Mouse (Mus musculus) embryonic fibroblast, embryonic 13.5 days (primary cell): ENCODE results near the gene Tuba4a. TPM values are rescaled to one million over a fixed set of nuclear protein-coding genes. Genes with fewer than 3 reads are reported as not detected.

ENCODE experiments used
- H3K27ac ChIP-seq: 2 replicates; pipeline ENCODE4 v1.5.1; 2012; ENCODE audit warnings: low read length, control low read depth, inconsistent platforms; ENCODE audit not compliant: insufficient read depth
- H3K4me1 ChIP-seq: 2 replicates; pipeline ENCODE4 v1.6.1; 2011; ENCODE audit warnings: low read length; ENCODE audit not compliant: control insufficient read depth, insufficient read depth
- H3K4me3 ChIP-seq: 2 replicates; pipeline ENCODE4 v1.5.1; 2011; ENCODE audit warnings: mild to moderate bottlenecking, control low read depth, low read length; ENCODE audit not compliant: insufficient read depth
- CTCF ChIP-seq: IDR thresholded peaks from 2 replicates; pipeline ENCODE4 v1.5.1; 2011; ENCODE audit warnings: mild to moderate bottlenecking, control low read depth, low read length, moderate library complexity, borderline replicate concordance; ENCODE audit not compliant: insufficient read depth
- POLR2A ChIP-seq: IDR thresholded peaks from 2 replicates; pipeline ENCODE4 v1.6.1; 2011; ENCODE audit warnings: low read depth, mild to moderate bottlenecking, control low read depth, low read length, moderate library complexity
- polyA plus RNA-seq: library from polyadenylated mRNA; stranded (reverse); fragments of >200 nt; gene quantifications from 2 replicates; pipeline ENCODE4 v1.2.4, GENCODE M21; 2011; ENCODE audit warnings: low read depth; ENCODE audit not compliant: missing spikeins, insufficient read length

The Tuba4a gene
- polyA plus RNA-seq, 1 experiment, result 27.8 TPM

DNA sequence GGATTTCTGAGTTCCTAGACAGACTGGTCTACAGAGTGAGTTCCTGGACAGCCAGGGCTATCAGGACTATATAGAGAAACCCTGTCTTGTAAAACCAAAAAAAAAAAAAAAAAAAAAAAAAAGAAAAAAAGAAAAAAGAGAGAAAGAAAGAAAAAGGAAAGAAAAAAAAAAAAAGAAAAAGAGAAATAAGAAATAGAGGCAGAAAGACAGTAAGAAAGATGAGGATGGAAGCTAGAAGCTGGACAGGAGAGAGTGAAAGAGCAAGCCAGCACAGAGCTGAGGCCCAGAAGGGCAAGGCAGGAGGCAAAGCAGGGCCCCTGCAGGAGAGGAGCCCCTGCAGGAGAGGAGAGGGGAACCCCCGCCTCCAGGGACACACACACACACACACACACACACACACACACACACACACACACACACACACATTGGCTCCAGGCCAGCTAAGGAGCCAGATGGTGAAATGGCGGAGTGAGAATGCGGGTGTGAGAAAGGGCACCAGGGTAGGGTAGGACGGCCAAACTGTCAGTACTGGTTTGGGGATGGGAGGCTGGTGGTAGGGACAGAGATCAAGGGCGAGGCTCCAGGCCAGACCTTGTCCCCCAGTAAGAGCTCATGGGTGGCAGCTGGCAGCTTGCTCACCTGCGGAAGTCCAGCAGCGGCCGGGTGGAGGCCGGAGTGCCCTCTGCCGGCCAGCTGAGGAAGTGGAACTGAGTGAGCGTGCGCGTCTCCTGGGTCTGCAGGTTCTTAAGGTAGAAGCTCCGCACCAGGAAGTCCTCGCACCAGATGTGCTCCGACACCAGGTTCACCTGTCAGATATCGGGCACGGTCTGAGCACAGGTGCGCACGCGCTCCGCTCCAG lies 31.7 kb upstream of the Tuba4a start:
- Histone ChIP-seq H3K27ac (no peak overlapping the region), H3K4me1 (peaks cover 12% of the 10 kb centered on the region), H3K4me3 (no peak overlapping the region)
- TF ChIP-seq POLR2A (no peak), CTCF (peak; percentile 79)

GRCm38 (mm10) chr1:75250498-75250897 lies 30.8 kb upstream of the Tuba4a start:
- H3K4me3 ChIP-seq, result no peak overlapping the region
- H3K4me1 ChIP-seq, result peaks cover 12% of the 10 kb centered on the region
- TF ChIP-seq CTCF, result no peak
- TF ChIP-seq POLR2A, result no peak
- no peak overlapping the region for H3K27ac ChIP-seq

- no peak overlapping the region for H3K4me3 ChIP-seq
- H3K27ac ChIP-seq, result peak overlapping the region; percentile 91
- H3K4me1 ChIP-seq, result peaks cover 12% of the 10 kb centered on the region
Measured at GRCm38 (mm10) chr1:75248041-75248772, 28.5 kb upstream of the Tuba4a start.

DNA sequence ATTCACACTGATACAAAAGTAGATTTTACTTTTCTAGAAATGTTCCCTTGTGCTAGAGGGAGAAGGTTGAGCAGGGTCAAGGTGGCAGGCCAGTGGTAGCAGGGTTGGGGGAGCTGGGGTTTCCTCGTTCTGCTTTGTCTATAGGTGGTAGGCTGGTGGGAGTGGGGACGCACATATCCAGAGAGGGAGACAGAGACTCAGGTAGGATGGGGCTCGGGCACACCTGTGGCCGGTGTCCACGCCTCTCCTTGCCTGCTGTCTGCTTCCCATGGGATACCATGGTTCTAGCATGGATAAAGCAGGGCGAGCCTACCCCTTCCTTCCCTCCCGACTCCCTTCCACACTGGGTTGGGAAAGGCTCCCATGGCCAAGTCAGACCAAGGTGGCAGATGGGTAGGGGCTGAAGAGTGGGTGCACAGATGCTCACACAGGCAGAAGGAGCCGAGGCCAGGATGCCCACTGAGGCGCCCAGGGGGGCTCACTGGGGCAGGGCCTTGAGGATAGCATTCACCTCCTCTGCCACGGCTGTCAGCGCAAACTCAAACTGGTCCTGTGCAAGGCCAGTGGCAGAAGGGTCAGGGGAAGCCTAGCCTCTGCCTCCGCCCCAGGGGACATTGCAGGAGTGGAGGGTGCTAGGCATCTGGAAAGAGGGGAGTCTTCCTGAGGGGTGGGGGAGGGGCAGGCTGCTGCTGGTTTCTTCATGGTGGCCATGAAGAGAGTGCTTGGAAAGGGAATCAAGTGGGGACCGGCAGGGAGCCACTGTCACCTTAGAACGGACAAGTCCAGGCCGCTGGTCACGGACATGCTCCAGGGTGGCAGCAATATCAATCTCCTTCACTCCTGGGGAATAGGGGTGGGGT lies 27.6 kb upstream of the Tuba4a start:
- TF ChIP-seq POLR2A (no peak), CTCF (no peak)
- no peak overlapping the region for H3K4me3 ChIP-seq
- peaks cover 12% of the 10 kb centered on the region for H3K4me1 ChIP-seq
- peak overlapping the region; percentile 91 for H3K27ac ChIP-seq

More at GRCm38 (mm10) chr1:75248041-75248772, 28.5 kb upstream of the Tuba4a start:
- TF ChIP-seq CTCF (no peak), POLR2A (peak; percentile 38; the same call in 1 of the 2 replicates)

GRCm38 (mm10) chr1:75244836-75245235 lies 25.2 kb upstream of the Tuba4a start:
- H3K4me3 ChIP-seq, result no peak overlapping the region
- peaks cover 12% of the 10 kb centered on the region for H3K4me1 ChIP-seq

GRCm38 (mm10) chr1:75244175-75244826 lies 24.6 kb upstream of the Tuba4a start:
- H3K27ac ChIP-seq, result no peak overlapping the region
- TF ChIP-seq CTCF (no peak), POLR2A (no peak)
- peaks cover 12% of the 10 kb centered on the region for H3K4me1 ChIP-seq
- H3K4me3 ChIP-seq, result no peak overlapping the region

More at GRCm38 (mm10) chr1:75244836-75245235, 25.2 kb upstream of the Tuba4a start:
- TF ChIP-seq CTCF (no peak), POLR2A (no peak)
- no peak overlapping the region for H3K27ac ChIP-seq

DNA sequence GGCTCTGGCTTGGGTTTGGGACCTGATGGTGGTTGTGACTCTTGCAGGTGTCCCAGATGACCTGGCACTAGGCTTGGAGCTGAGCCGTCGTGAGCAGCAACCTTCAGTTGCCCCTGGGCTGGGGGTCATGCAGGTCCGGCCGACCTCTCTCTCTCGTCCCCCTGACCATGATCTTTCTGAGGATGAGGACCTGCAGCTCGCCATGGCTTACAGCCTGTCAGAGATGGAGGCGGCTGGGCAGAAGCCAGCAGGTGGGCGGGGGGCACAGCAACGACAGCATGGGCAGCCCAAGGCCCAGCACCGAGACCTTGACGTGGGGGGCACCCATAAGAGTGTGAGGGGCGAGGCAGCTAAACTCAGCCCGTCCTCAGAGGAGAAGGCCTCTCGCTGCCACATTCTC lies 23.7 kb upstream of the Tuba4a start:
- Histone ChIP-seq H3K4me3 (no peak overlapping the region), H3K27ac (no peak overlapping the region), H3K4me1 (peaks cover 9% of the 10 kb centered on the region)
- TF ChIP-seq CTCF (no peak), POLR2A (no peak)

DNA sequence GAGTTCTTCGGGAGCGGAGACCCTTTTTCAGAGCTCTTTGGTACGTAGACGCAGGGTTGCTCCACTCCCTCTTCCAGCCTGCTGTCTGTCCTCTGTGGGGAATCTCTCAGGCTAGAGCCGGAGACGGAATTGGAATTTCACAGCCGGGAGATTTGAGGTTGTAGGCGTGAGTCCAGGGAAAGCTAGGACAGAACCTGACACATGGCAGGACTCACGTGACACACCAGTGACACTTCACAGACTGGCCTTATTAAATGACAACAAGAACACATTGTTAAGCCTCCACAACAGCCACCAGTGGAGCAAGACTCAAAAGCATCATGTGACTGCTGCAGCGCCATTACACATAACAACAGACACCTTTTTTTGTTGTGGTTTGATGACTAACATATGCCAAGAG lies 19.9 kb upstream of the Tuba4a start:
- H3K27ac ChIP-seq, result no peak overlapping the region
- TF ChIP-seq POLR2A (no peak), CTCF (no peak)
- peaks cover 2% of the 10 kb centered on the region; the same call in 1 of the 2 replicates for H3K4me1 ChIP-seq
- H3K4me3 ChIP-seq, result no peak overlapping the region
